Mouse (Mus musculus) induced T-regulatory cell, adult 2 months (primary cell): ENCODE measurements around the gene Gpr33.
A peak's percentile ranks its signal among the peaks of the same experiment; 100 is the strongest.

ENCODE experiments used
- DNase-seq: peaks from one replicate; pipeline ENCODE4 v3.0.0-alpha.2; 2012; ENCODE audit warnings: low read depth

Gene Gpr33

DNA sequence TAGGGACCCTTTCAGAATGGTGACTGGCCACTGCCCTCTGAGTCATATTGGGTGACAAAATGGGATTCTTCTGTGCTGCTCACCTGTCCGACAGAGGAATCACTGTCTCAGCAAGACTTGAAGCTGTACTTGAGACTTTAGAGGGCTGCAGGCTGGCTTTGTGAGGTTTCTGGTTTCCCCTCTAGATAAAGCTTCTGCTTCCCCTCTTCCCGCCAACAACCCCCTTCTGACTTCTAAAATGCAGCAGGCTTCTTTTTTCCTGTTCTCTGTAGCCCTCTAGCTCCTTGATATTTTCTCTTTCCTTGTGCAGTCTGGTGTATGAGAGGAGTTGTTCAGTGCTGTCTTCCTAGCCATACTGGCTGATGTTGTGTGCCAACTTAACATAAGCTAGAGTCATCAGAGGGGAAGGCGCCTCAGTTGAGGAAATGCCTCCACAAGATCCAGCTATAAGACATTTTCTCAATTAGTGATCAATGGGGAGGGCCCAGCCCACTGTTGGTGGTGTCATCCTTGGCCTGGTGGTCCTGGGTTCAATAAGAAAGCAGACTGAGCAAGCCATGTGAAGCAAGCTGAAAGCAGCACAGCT is 42.6 kb downstream of the Gpr33 start:
- DNase-seq, result no peak

GRCm38 (mm10) chr12:51983625-51984024 is 44.2 kb downstream of the Gpr33 start:
- DNase-seq, result no peak

DNA sequence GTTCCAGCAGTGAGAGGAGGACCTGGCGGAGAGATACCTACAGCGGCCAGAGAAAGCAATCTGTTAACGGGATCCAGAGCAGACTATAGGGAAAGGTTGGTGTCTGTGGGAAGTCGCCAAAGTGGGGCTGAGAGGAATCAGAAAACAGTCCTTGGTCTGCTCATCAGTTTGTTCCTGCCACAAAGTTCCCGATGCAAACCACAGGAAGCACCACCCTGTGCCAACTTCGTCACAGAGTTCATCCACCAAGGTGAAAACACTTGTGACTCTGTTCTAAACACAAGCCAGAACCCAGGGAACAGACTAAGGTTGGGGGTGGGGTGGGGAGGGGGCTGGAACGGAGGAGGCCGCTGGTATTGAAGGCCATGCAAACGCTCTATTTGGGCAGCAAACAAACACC is 51.3 kb downstream of the Gpr33 start:
- peak; percentile 40 for DNase-seq

DNA sequence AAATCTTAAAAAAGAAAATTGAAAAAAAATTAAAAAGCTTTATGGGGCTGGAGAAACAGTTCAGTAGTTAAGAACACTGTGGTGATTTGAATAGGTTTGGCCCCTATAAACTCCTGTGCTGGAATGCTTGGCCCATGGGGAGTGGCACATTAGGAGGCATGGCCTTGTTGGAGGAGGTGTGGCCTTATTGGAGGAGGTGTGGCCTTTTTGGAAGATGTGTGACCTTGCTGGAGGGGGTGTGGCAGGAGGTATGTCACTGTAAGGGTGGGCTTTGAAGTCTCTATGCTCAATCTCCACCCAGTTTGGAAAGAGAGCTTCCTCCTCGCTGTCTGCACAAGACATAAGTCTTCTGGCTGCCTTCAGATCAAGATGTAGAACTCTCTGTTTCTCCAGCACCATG is 53.5 kb downstream of the Gpr33 start:
- DNase-seq, result no peak
